Mouse (Mus musculus): Measurements from ENCODE around the gene Gm19684.

GRCm38 (mm10) chr17:36083266-36083869 is 38.1 kb upstream of the Gm19684 start:
- TF ChIP-seq EP300 (IDR thresholded peaks at IDR 0.05) (no peak), CTCF (IDR thresholded peaks at IDR 0.05) (no peak)
